Mouse (Mus musculus) liver, postnatal 0 days (tissue): Measurements from ENCODE around the gene Cnpy4. TPM values are rescaled to one million over a fixed set of nuclear protein-coding genes. Genes with fewer than 3 reads are reported as not detected.
A peak's percentile ranks its signal among the peaks of the same experiment; 100 is the strongest.

ENCODE experiments used
- ATAC-seq: fragments of 200-750 bp; cut with Nextera tagmentation; 2 replicates; pipeline ENCODE4 v1.8.0; 2017; ENCODE audit warnings: mild to moderate bottlenecking, moderate library complexity
- DNase-seq: peaks from one replicate; pipeline ENCODE4 v3.0.0-alpha.2; 2016
- H3K27ac ChIP-seq: fragments of 300-500 bp; sonication (generic); 2 replicates; pipeline ENCODE4 v1.5.1; 2014; ENCODE audit warnings: antibody characterized with exemption, moderate library complexity, mild to moderate bottlenecking, low read depth
- H3K27me3 ChIP-seq: fragments of 300-500 bp; sonication (generic); 2 replicates; pipeline ENCODE4 v1.6.1; 2014; ENCODE audit warnings: low read length, control low read depth, mixed read lengths; ENCODE audit not compliant: insufficient read depth
- H3K36me3 ChIP-seq: fragments of 300-500 bp; sonication (generic); replicated peaks from 2 replicates; pipeline ENCODE4 v1.6.1; 2014; ENCODE audit warnings: mild to moderate bottlenecking, control low read depth, low read length, moderate library complexity, mixed read lengths; ENCODE audit not compliant: insufficient read depth
- H3K4me1 ChIP-seq: fragments of 300-500 bp; sonication (generic); 2 replicates; pipeline ENCODE4 v1.6.1; 2014; ENCODE audit warnings: antibody characterized with exemption, mild to moderate bottlenecking, control low read depth; ENCODE audit not compliant: insufficient read depth
- H3K4me2 ChIP-seq: fragments of 300-500 bp; sonication (generic); 2 replicates; pipeline ENCODE4 v1.6.1; 2014; ENCODE audit warnings: low read depth, mild to moderate bottlenecking, low read length, moderate library complexity, mixed read lengths
- H3K4me3 ChIP-seq: fragments of 300-500 bp; sonication (generic); 2 replicates; pipeline ENCODE4 v1.5.1; 2014; ENCODE audit warnings: low read depth, low read length
- H3K9ac ChIP-seq: fragments of 300-500 bp; sonication (generic); replicated peaks from 2 replicates; pipeline ENCODE4 v1.6.1; 2014; ENCODE audit warnings: mild to moderate bottlenecking, moderate library complexity
- H3K9me3 ChIP-seq: fragments of 300-500 bp; sonication (generic); 2 replicates; pipeline ENCODE4 v1.6.1; 2016; ENCODE audit warnings: mild to moderate bottlenecking, control low read depth, low read length, mixed read lengths
- CTCF ChIP-seq: sonication (generic); IDR thresholded peaks from 2 replicates; pipeline ENCODE4 v1.5.1; 2016; ENCODE audit warnings: antibody characterized with exemption, low read depth
- EP300 ChIP-seq: IDR thresholded peaks from 2 replicates; pipeline ENCODE4 v1.6.1; 2016; ENCODE audit warnings: antibody characterized with exemption, low read depth, mild to moderate bottlenecking
- WGBS: fragments of 180-500 bp; shearing (Covaris S2); extraction: QIAGEN DNeasy Blood & Tissue Kit; methylation state at CpG from one replicate; pipeline ENCODE4 v1.1.7; 2014; ENCODE audit not compliant: insufficient replicate concordance; 5-methylcytosine and 5-hydroxymethylcytosine counted together
- polyA plus RNA-seq: library from polyadenylated mRNA; unstranded; fragments of >200 nt; fragmentation: Nextera tagmentation; extraction: Ambion mirVana; gene quantifications from 2 replicates; pipeline ENCODE4 v1.2.1, GENCODE M21; 2015

Cnpy4 gene
- polyA plus RNA-seq, 1 experiment from 2014 or later: 7.5 TPM

DNA sequence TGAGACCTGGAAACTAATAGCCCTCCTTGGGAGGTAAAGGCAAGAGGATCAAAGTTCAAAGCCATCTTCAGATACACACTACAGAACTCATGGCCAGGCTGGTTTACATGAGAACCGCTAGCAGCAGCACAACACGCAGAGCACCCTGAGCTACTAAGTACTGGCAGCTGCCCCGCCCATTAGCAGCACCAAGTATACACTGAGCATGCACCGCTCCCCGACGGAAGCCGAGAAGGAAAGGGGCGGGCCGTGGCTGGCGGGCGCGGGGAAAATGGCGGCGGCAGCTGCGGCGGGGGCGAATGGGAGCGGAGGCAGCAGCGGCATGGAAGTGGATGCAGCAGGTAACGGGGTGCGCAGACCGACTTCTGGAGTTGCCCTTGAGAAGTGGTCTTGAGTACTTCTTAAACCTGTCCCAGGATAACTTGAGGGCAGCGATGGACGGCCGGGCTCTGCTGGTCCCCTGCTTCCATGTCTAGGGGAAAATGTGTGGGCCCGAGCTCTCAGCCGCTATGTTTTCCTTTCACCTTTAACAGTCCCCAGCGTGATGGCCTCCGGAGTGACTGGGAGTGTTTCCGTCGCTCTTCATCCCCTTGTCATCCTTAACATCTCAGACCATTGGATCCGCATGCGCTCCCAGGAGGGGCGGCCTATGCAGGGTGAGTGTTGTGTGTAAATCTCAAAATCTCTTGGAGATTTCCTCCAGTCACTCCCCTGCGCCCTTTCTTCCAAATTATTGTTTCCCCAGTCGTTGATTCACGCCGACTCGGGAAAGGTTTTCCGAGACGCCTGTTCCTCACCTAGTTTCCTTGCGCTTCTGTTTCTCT lies 26.2 kb upstream of the Cnpy4 start, which contains the start of gene Cops6:
Gene Cops6, plus strand, starts transcription at position 230 of the 824 bp plus-strand sequence.
- Histone ChIP-seq H3K4me3 (peak within 1 kb of the TSS; percentile 74), H3K27ac (peak within 1 kb of the TSS; percentile 72), H3K4me2 (peak within 1 kb of the TSS; percentile 71), H3K9ac (peak within 1 kb of the TSS; percentile 77), H3K27me3 (no peaks in the 10 kb centered on the region), H3K9me3 (no peaks in the 10 kb centered on the region), H3K4me1 (peaks cover 22% of the 10 kb centered on the region), H3K36me3 (peaks cover 38% of the 10 kb centered on the region)
- under 1% methylated on average over 41 of the region's 42 CpGs for WGBS
- DNase-seq (peak; percentile 96), ATAC-seq (peak; percentile 94)
- TF ChIP-seq CTCF (no peak), EP300 (peak; percentile 36; the same call in 1 of the 2 replicates)

GRCm38 (mm10) chr5:138163046-138163445 lies 24.2 kb upstream of the Cnpy4 start:
- peaks cover 22% of the 10 kb centered on the region for H3K4me1 ChIP-seq
- TF ChIP-seq CTCF (no peak), EP300 (no peak)
- no peak overlapping the region for H3K4me2 ChIP-seq
- no peak overlapping the region for H3K9ac ChIP-seq
- 60% methylated on average over 6 of the region's 6 CpGs for WGBS
- ATAC-seq: no peak
- H3K9me3 ChIP-seq: no peaks in the 10 kb centered on the region
- peaks cover 58% of the 10 kb centered on the region for H3K36me3 ChIP-seq
- DNase-seq: no peak
- no peaks in the 10 kb centered on the region for H3K27me3 ChIP-seq
- H3K27ac ChIP-seq: 0 out of 2 replicates have a peak overlapping the region, but pooled peaks have one; percentile 12
- H3K4me3 ChIP-seq: no peak overlapping the region

- no peak for ATAC-seq
- WGBS: 77% methylated on average over 10 of the region's 10 CpGs
- peaks cover 64% of the 10 kb centered on the region for H3K36me3 ChIP-seq
Measured at GRCm38 (mm10) chr5:138163610-138164009, 23.7 kb upstream of the Cnpy4 start.

GRCm38 (mm10) chr5:138165594-138165993 lies 21.7 kb upstream of the Cnpy4 start:
- H3K9ac ChIP-seq: no peak overlapping the region
- peaks cover 77% of the 10 kb centered on the region for H3K36me3 ChIP-seq
- TF ChIP-seq EP300 (no peak), CTCF (no peak)
- no peak overlapping the region for H3K4me2 ChIP-seq
- 85% methylated on average over 8 of the region's 8 CpGs for WGBS
- H3K27me3 ChIP-seq: no peaks in the 10 kb centered on the region
- no peak overlapping the region for H3K27ac ChIP-seq
- peaks cover 22% of the 10 kb centered on the region for H3K4me1 ChIP-seq
- no peaks in the 10 kb centered on the region for H3K9me3 ChIP-seq
- ATAC-seq (no peak), DNase-seq (no peak)
- H3K4me3 ChIP-seq: no peak overlapping the region

More at GRCm38 (mm10) chr5:138163610-138164009, 23.7 kb upstream of the Cnpy4 start:
- Histone ChIP-seq H3K4me2 (no peak overlapping the region), H3K27ac (no peak overlapping the region), H3K4me1 (peaks cover 22% of the 10 kb centered on the region), H3K4me3 (no peak overlapping the region), H3K9me3 (no peaks in the 10 kb centered on the region), H3K27me3 (no peaks in the 10 kb centered on the region), H3K9ac (no peak overlapping the region)
- no peak for DNase-seq
- TF ChIP-seq EP300: no peak
- no peak for TF ChIP-seq CTCF

- ATAC-seq (peak; percentile 84), DNase-seq (peak; percentile 97)
- Histone ChIP-seq H3K4me2 (peak overlapping the region; percentile 95), H3K4me1 (peaks cover 15% of the 10 kb centered on the region), H3K36me3 (peaks cover 57% of the 10 kb centered on the region), H3K9ac (peak overlapping the region; percentile 87), H3K9me3 (no peaks in the 10 kb centered on the region), H3K27me3 (no peaks in the 10 kb centered on the region), H3K4me3 (peak overlapping the region; percentile 82), H3K27ac (peak overlapping the region; percentile 98)
- TF ChIP-seq EP300 (peak; percentile 74), CTCF (peak; percentile 46)
- WGBS: under 1% methylated on average over 47 of the region's 47 CpGs
Measured at GRCm38 (mm10) chr5:138170936-138171561, 16.2 kb upstream of the Cnpy4 start.
